Mouse (Mus musculus): Measurements from ENCODE around the gene N4bp2l1.

Gene N4bp2l1

DNA sequence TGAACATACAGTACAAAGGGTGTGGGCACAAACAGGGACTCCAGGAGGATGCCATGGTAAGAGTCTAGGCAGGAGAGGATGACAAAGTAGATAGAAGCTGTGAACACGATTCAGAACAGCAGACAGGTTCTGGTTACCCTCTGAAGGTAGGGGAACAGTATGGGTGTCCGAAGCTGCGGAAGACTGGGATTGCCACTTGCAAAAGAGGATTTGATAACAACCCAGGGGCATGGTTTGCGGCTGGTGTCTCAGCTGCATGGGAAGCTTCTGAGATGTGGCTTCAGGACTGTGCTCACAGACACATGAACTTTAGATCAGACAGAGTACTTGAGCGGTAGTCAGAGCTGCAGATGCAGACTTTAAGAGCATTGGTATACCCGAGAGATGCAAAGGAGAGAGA, 32.6 kb downstream of the N4bp2l1 start:
- no peak for DNase-seq (ENCODE audit: low spot score in 2 of 2)

GRCm38 (mm10) chr5:150561783-150562182, 35.2 kb downstream of the N4bp2l1 start:
- no peak for DNase-seq (ENCODE audit: low spot score in 2 of 2)

DNA sequence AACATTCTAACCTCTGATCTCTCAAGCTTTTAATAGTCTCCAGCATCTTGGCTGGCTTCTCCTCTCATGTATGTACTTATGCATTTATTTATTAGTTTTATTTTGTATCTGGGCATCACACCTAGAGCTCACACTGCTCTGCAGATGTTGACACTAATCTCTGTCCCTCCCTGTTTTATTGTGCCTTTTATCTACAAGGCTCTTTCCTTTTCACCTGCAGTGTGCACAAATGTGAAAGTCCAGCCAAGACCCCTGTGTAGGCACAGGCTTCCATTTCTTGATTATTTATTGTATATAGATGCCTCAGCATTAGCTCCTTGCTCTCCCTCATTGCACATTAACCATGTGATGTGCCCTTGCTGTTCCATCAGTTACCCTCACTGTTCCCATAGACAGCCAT, 35.6 kb downstream of the N4bp2l1 start:
- DNase-seq (ENCODE audit: low spot score in 2 of 2) = no peak

DNA sequence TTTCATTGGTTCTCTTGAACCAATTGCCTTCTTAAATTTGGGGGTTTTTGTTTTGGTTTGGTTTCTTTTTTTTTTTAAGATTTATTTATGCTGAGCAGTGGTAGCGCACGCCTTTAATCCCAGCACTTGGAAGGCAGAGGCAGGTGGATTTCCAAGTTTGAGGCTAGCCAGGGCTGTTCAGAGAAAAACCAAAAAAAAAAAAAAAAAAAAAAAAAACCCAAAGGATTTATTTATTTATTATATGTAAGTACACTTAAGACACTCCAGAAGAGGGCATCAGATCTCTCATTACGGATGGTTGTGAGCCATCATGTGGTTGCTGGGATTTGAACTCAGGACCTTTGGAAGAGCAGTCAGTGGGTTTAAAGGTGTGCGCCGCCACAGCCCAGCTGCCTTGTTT, 36.1 kb downstream of the N4bp2l1 start:
- no peak for DNase-seq (ENCODE audit: low spot score in 2 of 2)

DNA sequence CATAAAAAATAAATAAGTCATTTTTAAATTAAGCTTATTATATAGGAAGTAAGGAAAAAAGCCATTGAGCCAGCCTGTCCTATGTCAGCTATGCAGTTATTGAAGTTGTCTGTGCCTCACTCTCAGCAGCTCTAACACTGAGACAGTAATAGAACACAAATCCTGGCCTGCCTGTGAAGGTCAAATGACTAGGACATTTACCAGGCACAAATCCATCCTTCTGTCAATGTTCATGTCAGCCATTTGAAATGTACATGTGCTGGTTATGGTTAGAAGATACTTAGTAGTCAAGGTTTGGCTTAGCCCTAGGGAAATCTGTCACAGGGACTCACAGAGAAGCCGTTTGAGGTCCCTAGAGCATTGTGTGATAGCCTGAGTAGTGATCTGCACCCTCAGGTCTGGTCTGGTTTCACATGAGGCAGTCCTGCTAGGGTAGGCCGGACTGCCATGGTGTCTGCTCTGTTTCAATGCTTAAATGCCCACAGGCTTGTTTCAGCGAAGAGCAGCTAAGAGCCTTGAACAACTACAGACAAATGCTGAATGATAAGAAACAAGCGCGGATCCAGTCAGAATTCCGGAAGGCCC, 37.4 kb downstream of the N4bp2l1 start:
- no peak for DNase-seq (ENCODE audit: low spot score in 2 of 2)

DNA sequence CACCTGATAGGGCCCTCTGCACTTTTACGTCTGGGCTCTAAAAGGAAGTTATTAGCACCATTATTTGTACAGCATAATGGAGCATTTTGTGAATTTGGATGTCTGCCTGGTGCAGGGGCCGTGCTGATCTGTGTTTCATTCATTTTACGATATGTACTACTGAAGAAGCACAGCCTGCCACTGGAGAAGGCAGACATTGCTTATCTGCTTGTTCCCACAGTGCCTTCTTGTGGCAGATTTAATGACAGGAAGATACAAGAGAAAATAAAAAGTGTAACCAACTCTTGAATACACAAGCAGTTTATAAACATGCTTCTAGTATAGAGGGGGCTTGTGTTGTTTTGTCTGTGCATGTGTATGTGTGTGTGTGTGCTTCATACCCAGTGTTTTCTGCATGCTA, 45.4 kb downstream of the N4bp2l1 start:
- DNase-seq (ENCODE audit: low spot score in 2 of 2) = no peak

DNA sequence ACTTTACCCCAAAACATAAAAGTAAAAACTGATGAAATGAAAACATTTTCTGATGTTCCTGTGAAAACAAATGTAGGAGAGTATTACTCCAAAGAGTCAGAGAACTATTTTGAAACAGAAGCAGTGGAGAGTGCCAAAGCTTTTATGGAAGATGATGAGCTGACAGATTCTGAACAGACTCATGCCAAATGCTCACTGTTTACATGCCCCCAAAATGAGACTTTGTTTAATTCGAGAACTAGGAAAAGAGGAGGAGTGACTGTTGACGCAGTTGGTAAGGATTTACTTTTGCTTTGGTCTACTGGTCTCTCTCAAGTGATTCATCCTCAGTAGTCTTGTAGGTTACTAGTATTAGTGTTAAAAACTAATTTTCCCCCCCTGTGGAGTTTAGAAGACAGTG, 53.8 kb downstream of the N4bp2l1 start:
- no peak for DNase-seq (ENCODE audit: low spot score in 2 of 2)

- no peak for DNase-seq (ENCODE audit: low spot score in 2 of 2)
Measured at GRCm38 (mm10) chr5:150541302-150541701, 55.7 kb downstream of the N4bp2l1 start.

DNA sequence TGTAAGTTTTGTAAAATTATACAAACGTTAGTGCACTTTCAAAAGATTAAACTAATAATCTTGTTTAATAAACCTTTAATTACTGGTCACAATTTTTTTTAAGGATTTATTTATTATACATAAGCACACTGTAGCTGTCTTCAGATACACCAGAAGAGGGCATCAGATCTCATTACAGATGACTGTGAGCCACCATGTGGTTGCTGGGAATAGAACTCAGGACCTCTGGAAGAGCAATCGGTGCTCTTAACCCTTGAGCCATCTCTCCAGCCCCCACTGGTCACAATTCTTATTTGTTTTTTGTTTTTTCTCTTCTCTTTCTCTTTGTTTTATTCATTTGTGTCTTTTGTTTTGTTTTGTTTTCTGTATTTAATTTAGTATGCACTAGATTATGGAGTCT, 71.7 kb downstream of the N4bp2l1 start:
- DNase-seq (ENCODE audit: low spot score in 2 of 2) = no peak

DNA sequence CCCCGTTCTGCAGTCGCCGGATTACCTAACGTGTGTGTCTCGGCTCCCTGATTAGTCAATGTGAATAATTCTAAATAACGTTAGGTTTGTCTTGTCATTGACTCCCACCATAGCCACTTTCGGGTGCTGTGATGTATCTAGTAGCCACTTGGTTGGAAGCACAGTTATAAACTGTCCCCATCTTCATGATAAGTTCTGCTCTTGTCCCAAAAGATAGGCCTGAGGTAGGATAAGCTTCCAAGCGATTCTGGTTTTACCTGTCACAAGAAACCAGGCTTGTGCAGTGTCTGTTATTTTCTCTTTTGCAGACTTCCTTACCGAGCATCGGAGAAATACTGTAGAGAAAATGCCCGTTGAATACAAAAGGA, 74.1 kb downstream of the N4bp2l1 start:
- DNase-seq (ENCODE audit: low spot score in 2 of 2) = no peak

DNA sequence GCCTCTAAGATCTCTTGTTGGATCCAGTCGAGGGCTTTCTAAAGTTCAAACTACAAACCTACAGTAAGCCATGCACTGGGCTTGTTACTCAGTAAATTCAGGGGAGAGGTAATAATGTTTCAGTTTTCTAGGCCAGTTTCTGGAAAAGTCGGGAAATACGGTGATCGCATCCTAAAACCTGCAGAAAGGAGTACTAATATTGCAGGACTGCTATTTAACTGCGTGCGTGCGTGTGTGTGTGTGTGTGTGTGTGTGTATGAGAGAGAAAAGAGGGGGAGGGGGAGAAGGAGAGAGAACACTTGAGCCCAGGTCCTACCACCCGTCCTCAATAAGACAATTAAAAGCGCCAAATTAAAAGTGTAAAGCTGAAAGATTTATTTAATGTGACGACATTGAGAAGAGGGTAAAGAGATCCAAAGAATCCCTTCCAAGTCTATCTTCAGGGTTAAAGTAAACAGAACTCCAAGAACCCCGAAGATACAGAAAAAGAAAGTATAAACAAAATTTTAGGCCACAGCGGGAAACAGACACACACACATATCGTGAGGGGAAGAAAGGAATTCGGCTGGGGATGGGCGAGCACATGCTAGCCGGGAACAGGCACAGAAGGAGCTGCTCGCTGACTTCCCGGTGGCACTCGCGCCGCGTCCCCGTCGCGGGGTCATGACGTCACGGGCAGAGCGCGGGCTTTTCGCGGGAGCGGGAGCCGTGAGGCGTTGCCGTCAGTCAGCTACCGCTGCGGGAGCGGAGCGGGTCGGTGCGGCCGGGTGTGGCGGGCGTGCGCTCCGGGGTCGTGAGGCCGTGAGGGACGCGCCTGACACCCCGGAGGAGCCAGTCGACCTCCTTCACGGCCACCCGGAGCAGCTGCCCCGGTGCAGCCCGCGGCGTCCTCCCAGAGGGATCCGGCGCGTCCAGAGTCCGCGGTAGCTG, 74.8 kb downstream of the N4bp2l1 start, which contains the start of gene Brca2:
Gene Brca2 (plus strand): TSS at position 694 of the 930 bp plus-strand sequence.
- peak; percentile 87 to 91 for DNase-seq (ENCODE audit: low spot score in 2 of 2)

Measured in urinary bladder, postnatal 36 days (tissue).